Mouse (Mus musculus) bone marrow macrophage, adult 2 months (primary cell): ENCODE measurements at regions not wholly inside any gene's neighbourhood (a gene's known extent, or its start where the extent isn't known, plus 50 kb on each side); places are given as distances from the start of the nearest gene placed in this dataset.

Source experiments
- H3K27ac ChIP-seq: 2 replicates; pipeline ENCODE4 v1.5.1; 2012; ENCODE audit warnings: low read depth, low read length; ENCODE audit not compliant: insufficient read depth
- H3K4me1 ChIP-seq: 2 replicates; pipeline ENCODE4 v1.6.1; 2012; ENCODE audit warnings: low read length; ENCODE audit not compliant: control insufficient read depth, insufficient read depth
- H3K4me3 ChIP-seq: 2 replicates; pipeline ENCODE4 v1.5.1; 2012; ENCODE audit warnings: mild to moderate bottlenecking, low read length, moderate library complexity; ENCODE audit not compliant: insufficient read depth
- CTCF ChIP-seq: IDR thresholded peaks from 2 replicates; pipeline ENCODE4 v1.5.1; 2012; ENCODE audit warnings: low read depth, mild to moderate bottlenecking, low read length, moderate library complexity
- POLR2A ChIP-seq: IDR thresholded peaks from 2 replicates; pipeline ENCODE4 v1.6.1; 2012; ENCODE audit warnings: mild to moderate bottlenecking, low read depth, low read length, borderline replicate concordance

DNA sequence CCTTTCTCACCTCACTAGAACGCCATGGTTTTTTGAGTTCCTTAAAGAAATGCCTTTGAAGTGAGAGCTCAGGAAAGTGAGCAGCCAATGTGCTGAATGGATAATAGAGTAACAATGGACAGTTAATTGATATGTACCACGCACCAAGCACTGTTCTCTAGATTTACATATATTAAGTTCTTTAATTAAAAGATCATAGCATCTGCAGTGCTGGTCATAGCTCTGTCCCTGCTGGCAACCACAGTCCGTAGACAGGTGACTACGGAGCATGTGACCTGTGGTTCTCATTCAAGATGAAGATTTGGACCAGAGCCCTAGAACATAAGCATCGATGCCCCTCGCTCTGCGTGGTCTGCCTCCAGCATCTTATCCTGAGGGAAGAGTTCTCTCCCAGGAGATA is 378.5 kb downstream of the Rapgef2 start:
- no peak overlapping the region for H3K4me3 ChIP-seq
- TF ChIP-seq CTCF, result no peak
- TF ChIP-seq POLR2A, result no peak
- no peak overlapping the region for H3K27ac ChIP-seq
- no peaks in the 10 kb centered on the region for H3K4me1 ChIP-seq

- TF ChIP-seq CTCF (no peak), POLR2A (no peak)
- no peak overlapping the region for H3K27ac ChIP-seq
- H3K4me1 ChIP-seq, result no peaks in the 10 kb centered on the region
- H3K4me3 ChIP-seq, result no peak overlapping the region
Measured at GRCm38 (mm10) chr3:78901838-78902484, 384.4 kb downstream of the Rapgef2 start.

GRCm38 (mm10) chr3:78901016-78901837 is 385.1 kb downstream of the Rapgef2 start:
- Histone ChIP-seq H3K27ac (no peak overlapping the region), H3K4me3 (no peak overlapping the region), H3K4me1 (no peaks in the 10 kb centered on the region)
- TF ChIP-seq POLR2A, result no peak

DNA sequence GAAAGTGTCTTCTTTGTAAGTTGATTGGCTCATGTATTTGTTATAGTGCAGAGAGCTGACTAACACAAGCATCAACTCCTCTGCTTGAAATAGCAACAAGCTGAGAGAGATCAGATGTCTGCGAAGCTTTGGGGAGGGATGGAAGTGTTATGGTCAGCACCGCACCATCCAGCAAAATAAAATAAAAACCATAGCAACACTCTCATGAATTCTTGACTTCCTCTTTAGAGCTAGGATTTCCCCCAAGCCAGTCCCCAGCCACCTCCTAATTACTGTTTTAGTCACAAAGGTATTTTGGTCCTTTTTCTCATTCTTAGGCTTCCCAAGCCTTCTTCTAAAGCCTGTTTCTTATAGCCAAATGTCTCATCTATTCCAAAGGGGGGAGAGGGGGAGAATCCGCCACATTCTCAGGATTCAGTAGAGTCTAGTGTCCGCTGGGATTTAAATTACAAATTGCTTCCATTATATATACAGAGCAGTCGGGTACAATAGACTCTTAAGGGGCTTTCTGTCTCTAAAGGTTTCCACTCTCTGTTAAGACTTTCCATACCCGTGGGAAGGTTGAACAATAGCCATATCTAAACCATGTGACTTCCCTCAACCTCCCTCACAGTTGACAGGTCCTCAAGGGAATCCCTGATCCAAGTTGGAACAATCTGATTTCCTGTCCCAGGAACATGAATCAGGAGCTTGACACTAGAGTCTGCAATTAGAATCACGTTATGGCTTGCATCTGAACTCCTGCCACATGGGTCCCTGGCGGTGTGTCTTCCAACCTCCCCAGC is 386.7 kb downstream of the Rapgef2 start:
- Histone ChIP-seq H3K4me3 (no peak overlapping the region), H3K27ac (no peak overlapping the region), H3K4me1 (no peaks in the 10 kb centered on the region)
- TF ChIP-seq POLR2A (no peak), CTCF (no peak)

- H3K27ac ChIP-seq, result no peak overlapping the region
- H3K4me1 ChIP-seq, result no peaks in the 10 kb centered on the region
- no peak overlapping the region for H3K4me3 ChIP-seq
- TF ChIP-seq POLR2A, result no peak
- TF ChIP-seq CTCF, result no peak
Measured at GRCm38 (mm10) chr3:78889326-78889725, 397.0 kb downstream of the Rapgef2 start.

DNA sequence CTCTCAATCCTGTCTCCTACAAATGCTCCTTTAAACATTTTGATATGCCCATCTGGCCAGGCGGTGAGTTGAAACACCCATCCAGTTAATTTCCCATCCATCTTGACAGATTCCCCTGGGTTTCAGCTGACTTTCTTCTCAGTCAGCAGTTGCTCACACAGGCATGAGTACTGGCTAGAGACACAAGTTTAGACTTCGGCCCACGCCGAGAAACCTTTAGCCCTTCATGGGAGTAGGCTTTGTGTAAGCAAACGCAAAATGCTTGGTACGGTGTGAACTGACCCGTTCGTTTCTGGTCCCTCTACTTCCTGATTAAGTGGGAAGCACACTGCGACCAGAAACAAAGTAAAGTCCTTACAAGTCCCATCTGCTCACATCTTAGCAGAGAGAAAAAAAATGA is 401.6 kb downstream of the Rapgef2 start:
- no peak overlapping the region for H3K4me3 ChIP-seq
- TF ChIP-seq CTCF (no peak), POLR2A (no peak)
- H3K27ac ChIP-seq, result no peak overlapping the region
- H3K4me1 ChIP-seq, result no peaks in the 10 kb centered on the region

- H3K27ac ChIP-seq, result no peak overlapping the region
- no peaks in the 10 kb centered on the region for H3K4me1 ChIP-seq
- TF ChIP-seq CTCF (no peak), POLR2A (no peak)
Measured at GRCm38 (mm10) chr3:78884029-78884428, 402.3 kb downstream of the Rapgef2 start.

GRCm38 (mm10) chr3:78880072-78880471 is 406.2 kb downstream of the Rapgef2 start:
- TF ChIP-seq CTCF (no peak), POLR2A (no peak)
- H3K4me1 ChIP-seq, result no peaks in the 10 kb centered on the region

More at GRCm38 (mm10) chr3:78884029-78884428, 402.3 kb downstream of the Rapgef2 start:
- H3K4me3 ChIP-seq, result no peak overlapping the region

GRCm38 (mm10) chr3:78877323-78877722 is 409.0 kb downstream of the Rapgef2 start:
- Histone ChIP-seq H3K4me3 (no peak overlapping the region), H3K4me1 (no peaks in the 10 kb centered on the region), H3K27ac (no peak overlapping the region)
- TF ChIP-seq CTCF (no peak), POLR2A (no peak)

More at GRCm38 (mm10) chr3:78880072-78880471, 406.2 kb downstream of the Rapgef2 start:
- no peak overlapping the region for H3K4me3 ChIP-seq
- no peak overlapping the region for H3K27ac ChIP-seq
